Mouse (Mus musculus) midbrain, postnatal 0 days (tissue): ENCODE measurements at regions not wholly inside any gene's neighbourhood (a gene's known extent, or its start where the extent isn't known, plus 50 kb on each side); places are given as distances from the start of the nearest gene placed in this dataset.
A peak's percentile ranks its signal among the peaks of the same experiment; 100 is the strongest.

Experiments
- ATAC-seq: fragments of 200-750 bp; cut with Nextera tagmentation; 2 replicates; pipeline ENCODE4 v1.8.0; 2017; ENCODE audit warnings: moderate number of reproducible peaks, mild to moderate bottlenecking, moderate TSS enrichment, moderate library complexity; ENCODE audit not compliant: low FRiP score
- DNase-seq: peaks from one replicate; pipeline ENCODE4 v3.0.0-alpha.2; 2015; ENCODE audit warnings: low spot score
- H3K27ac ChIP-seq: fragments of 300-500 bp; sonication (generic); 2 replicates; pipeline ENCODE4 v1.5.1; 2014; ENCODE audit warnings: low read depth, mild to moderate bottlenecking, low read length, mixed read lengths
- H3K27me3 ChIP-seq: fragments of 300-500 bp; sonication (generic); 2 replicates; pipeline ENCODE4 v1.6.1; 2014; ENCODE audit warnings: low read length, control low read depth, mixed read lengths; ENCODE audit not compliant: insufficient read depth
- H3K36me3 ChIP-seq: fragments of 300-500 bp; sonication (generic); 2 replicates; pipeline ENCODE4 v1.6.1; 2014; ENCODE audit warnings: low read length, control low read depth, mixed read lengths; ENCODE audit not compliant: insufficient read depth
- H3K4me1 ChIP-seq: fragments of 300-500 bp; sonication (generic); 2 replicates; pipeline ENCODE4 v1.6.1; 2014; ENCODE audit warnings: mild to moderate bottlenecking, control low read depth, antibody characterized with exemption, low read length, mixed read lengths; ENCODE audit not compliant: insufficient read depth
- H3K4me2 ChIP-seq: fragments of 300-500 bp; sonication (generic); 2 replicates; pipeline ENCODE4 v1.6.1; 2014; ENCODE audit warnings: low read depth, mild to moderate bottlenecking, low read length, mixed read lengths; ENCODE audit not compliant: poor library complexity, severe bottlenecking
- H3K4me3 ChIP-seq: fragments of 300-500 bp; sonication (generic); 2 replicates; pipeline ENCODE4 v1.5.1; 2014; ENCODE audit warnings: low read depth, mild to moderate bottlenecking, low read length, moderate library complexity
- H3K9ac ChIP-seq: fragments of 300-500 bp; sonication (generic); replicated peaks from 2 replicates; pipeline ENCODE4 v1.6.1; 2014; ENCODE audit warnings: mild to moderate bottlenecking, low read length, moderate library complexity, mixed read lengths; ENCODE audit not compliant: poor library complexity, severe bottlenecking
- H3K9me3 ChIP-seq: fragments of 300-500 bp; sonication (generic); 2 replicates; pipeline ENCODE4 v1.6.1; 2016; ENCODE audit warnings: low read length, control low read depth
- CTCF ChIP-seq: IDR thresholded peaks from 2 replicates; pipeline ENCODE4 v1.5.1; 2016; ENCODE audit warnings: antibody characterized with exemption, mild to moderate bottlenecking
- whole genome bisulfite sequencing: fragments of 180-500 bp; shearing (Covaris S2); extraction: QIAGEN DNeasy Blood & Tissue Kit; methylation state at CpG from one replicate; pipeline ENCODE4 v1.1.7; 2014; 5-methylcytosine and 5-hydroxymethylcytosine counted together

DNA sequence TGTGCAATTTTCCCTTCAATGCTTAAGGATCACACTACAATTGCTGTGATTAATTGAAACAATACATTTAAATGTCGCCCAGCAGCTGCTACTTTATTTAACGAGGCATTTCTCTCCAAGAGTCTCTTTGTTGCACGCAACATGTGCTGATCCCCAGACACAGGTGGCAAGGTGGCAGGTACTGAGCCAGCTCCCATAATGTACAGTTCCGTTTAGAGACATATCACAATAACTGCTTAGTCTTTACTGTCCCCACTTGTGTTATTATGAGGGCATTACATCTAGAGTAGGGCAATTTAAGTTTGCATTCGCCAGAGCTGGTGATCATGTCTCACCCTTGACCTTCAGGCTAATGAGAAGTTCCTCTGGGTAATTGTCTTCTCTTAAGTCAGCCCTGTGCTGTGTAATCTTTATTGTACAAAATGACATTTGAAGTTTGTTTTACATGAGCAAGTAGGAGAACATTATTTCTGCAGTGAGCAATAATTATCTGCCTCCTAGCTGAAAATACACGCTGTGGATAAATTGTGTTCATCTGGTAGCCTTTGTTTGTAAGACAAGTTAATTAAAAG, 1005.7 kb upstream of the Nudt12 start:
- ATAC-seq, result no peak
- peak; percentile 5 for DNase-seq
- 69% methylated on average over 6 of the region's 6 CpGs for WGBS

DNA sequence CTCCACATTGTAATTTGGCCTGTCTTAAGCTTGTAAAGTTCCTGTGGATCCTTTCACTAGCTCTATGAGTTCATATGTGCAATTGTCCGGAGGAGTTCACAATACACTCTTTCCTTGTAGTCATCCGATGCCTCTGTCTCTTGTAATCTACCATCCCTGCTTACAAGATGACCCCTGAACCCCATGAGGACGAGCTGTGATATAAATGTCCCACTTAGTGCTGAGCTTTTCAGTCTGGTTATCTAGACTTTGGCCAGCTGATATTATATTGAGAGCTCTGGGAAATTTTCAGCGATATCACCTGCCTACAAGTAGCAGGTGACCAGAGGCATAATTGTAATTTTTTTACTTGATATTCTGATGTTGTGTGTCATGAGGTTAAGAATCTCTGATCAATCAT, 984.8 kb upstream of the Nudt12 start:
- Histone ChIP-seq H3K27ac (no peak overlapping the region), H3K36me3 (no peaks in the 10 kb centered on the region), H3K27me3 (no peaks in the 10 kb centered on the region), H3K4me3 (no peak overlapping the region), H3K4me2 (no peak overlapping the region), H3K4me1 (no peaks in the 10 kb centered on the region), H3K9ac (no peak overlapping the region), H3K9me3 (no peaks in the 10 kb centered on the region)
- TF ChIP-seq CTCF, result no peak
- ATAC-seq (no peak), DNase-seq (no peak)
- 75% methylated on average over 4 of the region's 4 CpGs for WGBS

More for the DNA sequence above, 1005.7 kb upstream of the Nudt12 start:
- H3K9ac ChIP-seq, result no peak overlapping the region
- no peaks in the 10 kb centered on the region for H3K4me1 ChIP-seq
- no peaks in the 10 kb centered on the region for H3K36me3 ChIP-seq
- H3K4me3 ChIP-seq, result no peak overlapping the region
- no peak overlapping the region for H3K4me2 ChIP-seq
- H3K9me3 ChIP-seq, result no peaks in the 10 kb centered on the region
- H3K27ac ChIP-seq, result no peak overlapping the region
- TF ChIP-seq CTCF, result no peak
- H3K27me3 ChIP-seq, result no peaks in the 10 kb centered on the region

DNA sequence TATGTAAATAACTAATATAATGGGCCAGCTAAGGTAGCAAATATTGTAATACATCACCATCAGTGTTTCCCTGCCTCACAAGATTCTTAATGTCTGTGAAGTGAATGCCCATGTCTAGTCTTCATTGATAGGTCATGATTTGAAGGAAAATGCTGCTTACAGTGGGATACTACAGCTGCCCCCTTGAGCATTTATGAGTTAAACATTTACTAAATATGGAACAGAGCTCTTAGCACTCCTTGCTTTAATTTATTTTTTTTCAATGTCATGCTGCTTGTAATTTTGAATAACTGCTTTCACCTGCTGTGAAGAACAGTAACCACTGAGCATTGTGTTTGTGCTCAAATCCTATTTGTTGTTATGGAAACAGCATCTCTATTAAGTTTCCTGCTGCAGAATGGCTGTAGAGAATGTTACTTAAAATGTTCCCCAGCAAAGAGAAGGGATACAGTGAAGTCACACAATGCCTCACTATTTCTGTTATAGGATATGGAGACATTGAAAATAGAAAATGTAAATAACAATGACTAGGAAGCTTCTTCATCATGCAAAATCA, 966.2 kb upstream of the Nudt12 start:
- Histone ChIP-seq H3K27me3 (no peaks in the 10 kb centered on the region), H3K4me1 (no peaks in the 10 kb centered on the region), H3K27ac (no peak overlapping the region), H3K36me3 (no peaks in the 10 kb centered on the region), H3K4me3 (no peak overlapping the region), H3K4me2 (no peak overlapping the region), H3K9ac (no peak overlapping the region), H3K9me3 (no peaks in the 10 kb centered on the region)
- ATAC-seq, result no peak
- peak; percentile 28 for DNase-seq
- no peak for TF ChIP-seq CTCF

DNA sequence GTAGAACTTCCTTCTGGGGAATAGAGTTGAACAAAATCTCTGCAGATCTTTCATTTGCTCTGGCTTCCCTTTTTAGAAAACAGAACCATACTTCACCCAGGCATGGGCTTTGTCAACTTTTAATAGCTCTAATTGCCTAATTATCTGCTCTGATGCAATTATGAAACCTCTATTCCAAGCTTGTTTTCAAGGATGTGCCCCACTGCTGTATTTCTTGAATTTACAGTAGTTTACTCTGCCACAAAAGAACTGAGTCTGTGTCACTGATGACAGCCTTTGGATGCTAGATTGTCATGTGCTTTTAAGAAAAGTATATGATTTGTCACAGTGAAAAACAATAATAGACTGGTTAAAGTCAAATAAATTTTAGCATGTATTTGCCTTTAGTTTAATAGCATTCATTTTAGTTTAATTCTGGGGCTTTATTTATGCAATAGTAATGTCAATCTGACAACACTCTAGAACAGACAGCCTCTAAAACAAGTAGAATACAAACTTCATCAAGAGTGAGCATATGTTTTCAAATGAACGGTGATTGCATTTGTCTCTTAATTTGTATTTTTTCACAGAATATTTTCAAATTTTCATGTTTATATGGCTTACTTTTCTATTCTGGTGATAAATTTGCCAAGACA, 964.1 kb upstream of the Nudt12 start:
- no peak overlapping the region for H3K27ac ChIP-seq
- no peak for DNase-seq
- no peaks in the 10 kb centered on the region for H3K36me3 ChIP-seq
- no peak for ATAC-seq
- 94% methylated on average over 1 of the region's 1 CpGs for WGBS
- no peak for TF ChIP-seq CTCF
- H3K9me3 ChIP-seq, result no peaks in the 10 kb centered on the region
- no peak overlapping the region for H3K9ac ChIP-seq
- H3K4me2 ChIP-seq, result no peak overlapping the region
- H3K27me3 ChIP-seq, result no peaks in the 10 kb centered on the region
- H3K4me1 ChIP-seq, result no peaks in the 10 kb centered on the region
- no peak overlapping the region for H3K4me3 ChIP-seq

DNA sequence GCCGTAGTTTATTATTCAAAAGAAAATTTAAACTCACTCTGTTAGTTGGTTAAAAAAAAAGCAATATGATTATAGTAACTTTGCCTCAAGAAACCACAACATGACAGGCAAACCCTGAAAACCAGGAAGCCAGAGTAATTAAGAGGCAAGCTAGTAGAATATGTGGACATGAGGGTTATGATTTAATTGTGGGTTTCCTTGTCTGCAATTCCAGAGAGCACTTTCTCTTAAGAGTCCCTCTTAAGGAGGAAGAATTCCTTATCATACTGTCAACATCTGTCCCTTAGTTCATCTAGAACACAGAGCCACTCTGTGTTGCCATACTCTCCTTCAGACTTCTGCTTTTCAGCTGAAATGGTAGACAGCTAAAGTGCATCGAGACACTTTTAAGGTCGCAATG, 954.2 kb upstream of the Nudt12 start:
- no peak for ATAC-seq
- 93% methylated on average over 3 of the region's 3 CpGs for WGBS
- TF ChIP-seq CTCF, result no peak

DNA sequence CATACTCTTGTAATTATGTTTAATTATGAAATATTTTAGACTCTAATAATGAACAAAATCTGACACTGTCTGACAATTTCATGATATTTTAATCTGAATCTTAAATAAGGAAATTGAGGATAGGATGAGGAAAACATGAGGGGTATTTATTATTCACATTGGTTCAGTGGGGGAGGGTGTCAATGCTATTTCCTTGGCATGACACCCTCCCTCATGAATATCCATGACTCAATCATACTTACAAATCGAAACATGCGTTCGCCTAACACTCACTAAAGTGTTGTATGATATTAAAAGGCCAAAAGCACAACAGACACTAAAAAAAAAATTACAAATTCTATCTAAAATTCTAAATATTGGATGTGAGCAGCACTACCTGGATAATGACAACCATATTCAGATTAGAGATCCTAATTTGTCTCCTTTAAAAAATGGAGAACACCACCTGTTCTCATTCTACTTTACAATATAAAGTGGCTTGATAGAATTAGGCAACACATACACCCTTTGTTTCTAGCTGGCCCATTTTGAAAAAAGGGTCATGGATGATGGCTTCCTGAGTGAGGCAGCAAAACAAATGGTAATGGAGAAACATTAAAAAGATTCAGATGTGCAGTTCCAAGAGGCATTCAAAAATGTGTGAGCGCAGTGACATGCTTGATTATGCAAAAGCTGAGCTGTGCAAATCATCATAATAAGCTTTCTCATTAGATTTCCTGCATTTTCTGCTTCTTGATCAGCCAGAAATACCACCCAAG, 942.3 kb upstream of the Nudt12 start:
- TF ChIP-seq CTCF, result no peak
- no peaks in the 10 kb centered on the region for H3K4me1 ChIP-seq
- no peak overlapping the region for H3K9ac ChIP-seq
- DNase-seq (peak; percentile 5), ATAC-seq (no peak)
- 47% methylated on average over 4 of the region's 4 CpGs for whole genome bisulfite sequencing
- H3K36me3 ChIP-seq, result no peaks in the 10 kb centered on the region
- H3K27ac ChIP-seq, result no peak overlapping the region
- no peaks in the 10 kb centered on the region for H3K27me3 ChIP-seq
- no peak overlapping the region for H3K4me3 ChIP-seq
- no peak overlapping the region for H3K4me2 ChIP-seq
- no peaks in the 10 kb centered on the region for H3K9me3 ChIP-seq

More for the DNA sequence above, 954.2 kb upstream of the Nudt12 start:
- Histone ChIP-seq H3K27me3 (no peaks in the 10 kb centered on the region), H3K9ac (no peak overlapping the region), H3K36me3 (no peaks in the 10 kb centered on the region), H3K4me2 (no peak overlapping the region), H3K4me1 (no peaks in the 10 kb centered on the region), H3K4me3 (no peak overlapping the region), H3K9me3 (no peaks in the 10 kb centered on the region), H3K27ac (no peak overlapping the region)
- no peak for DNase-seq
